Mouse (Mus musculus) C2C12 (cell line): ENCODE measurements around the gene Slc2a2.

Experiments used
- CTCF ChIP-seq: IDR thresholded peaks from one replicate; pipeline ENCODE4 v1.5.1; 2011; ENCODE audit not compliant: control insufficient read depth, insufficient read depth, insufficient read length
- FOSL1 ChIP-seq: IDR thresholded peaks from one replicate; pipeline ENCODE4 v1.8.0; 2011; ENCODE audit warnings: mild to moderate bottlenecking, low read length; ENCODE audit not compliant: poor library complexity, insufficient read depth, severe bottlenecking
- MAX ChIP-seq: IDR thresholded peaks from one replicate; pipeline ENCODE4 v1.6.1; 2011; ENCODE audit warnings: mild to moderate bottlenecking, control low read depth
- USF1 ChIP-seq: IDR thresholded peaks from one replicate; pipeline ENCODE4 v1.6.1; 2011; ENCODE audit warnings: low read depth, mild to moderate bottlenecking, control low read depth, moderate library complexity

GRCm38 (mm10) chr3:28748956-28749355 lies 51.3 kb downstream of the Slc2a2 start:
- TF ChIP-seq CTCF: no peak
- TF ChIP-seq MAX: no peak
- TF ChIP-seq USF1: no peak
- TF ChIP-seq FOSL1: no peak
